Mouse (Mus musculus) embryonic facial prominence, embryonic 10.5 days (tissue): ENCODE measurements around the gene Larp6. TPM values are rescaled to one million over a fixed set of nuclear protein-coding genes. Genes with fewer than 3 reads are reported as not detected.

Source experiments
- DNase-seq: peaks from one replicate; pipeline ENCODE4 v3.0.0-alpha.2; 2017; ENCODE audit warnings: low spot score
- H3K27ac ChIP-seq: fragments of 300-500 bp; sonication (generic); replicated peaks from 2 replicates; pipeline ENCODE4 v1.5.1; 2016; ENCODE audit warnings: mild to moderate bottlenecking
- H3K27me3 ChIP-seq: fragments of 300-500 bp; sonication (generic); replicated peaks from 2 replicates; pipeline ENCODE4 v1.6.1; 2016; ENCODE audit warnings: low read depth, mild to moderate bottlenecking; ENCODE audit not compliant: poor library complexity, severe bottlenecking
- H3K36me3 ChIP-seq: fragments of 300-500 bp; sonication (generic); replicated peaks from 2 replicates; pipeline ENCODE4 v1.6.1; 2016; ENCODE audit warnings: mild to moderate bottlenecking, moderate library complexity
- H3K4me1 ChIP-seq: fragments of 300-500 bp; sonication (generic); 2 replicates; pipeline ENCODE4 v1.6.1; 2016
- H3K4me3 ChIP-seq: fragments of 300-500 bp; sonication (generic); 2 replicates; pipeline ENCODE4 v1.5.1; 2016; ENCODE audit warnings: mild to moderate bottlenecking, moderate library complexity
- H3K9me3 ChIP-seq: fragments of 300-500 bp; sonication (generic); 2 replicates; pipeline ENCODE4 v1.6.1; 2016; ENCODE audit warnings: mild to moderate bottlenecking
- WGBS: fragments of 180-500 bp; shearing (Covaris S2); methylation state at CpG from one replicate; pipeline ENCODE4 v1.1.7; 2016; 5-methylcytosine and 5-hydroxymethylcytosine counted together
- polyA plus RNA-seq: library from polyadenylated mRNA; unstranded; fragments of >200 nt; fragmentation: Nextera tagmentation; extraction: Ambion mirVana; gene quantifications from 2 replicates; pipeline ENCODE4 v1.2.1, GENCODE M21; 2016

Larp6 gene
- polyA plus RNA-seq, 1 experiment from 2014 or later, result 0.72 TPM

DNA sequence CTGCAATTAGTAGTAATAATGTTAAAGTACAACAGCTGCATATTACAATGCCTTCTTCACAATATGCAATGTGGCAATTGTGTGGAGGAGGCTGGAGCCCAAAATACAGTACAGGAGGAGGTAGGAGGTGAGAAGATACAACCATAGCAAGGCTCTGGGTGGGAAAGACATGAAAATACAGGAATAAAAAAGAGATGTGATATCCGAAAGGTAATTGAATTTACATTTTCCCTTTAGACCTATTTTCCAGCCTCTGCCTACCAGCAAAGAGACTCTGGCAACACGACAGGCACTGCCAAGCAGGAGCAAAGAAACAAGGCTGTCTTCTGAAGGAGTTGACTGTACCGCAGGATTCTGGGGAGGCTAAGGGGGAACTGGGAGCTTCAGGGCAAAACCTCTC is 6.9 kb downstream of the Larp6 start:
- Histone ChIP-seq H3K27ac (no peak overlapping the region), H3K9me3 (no peaks in the 10 kb centered on the region), H3K27me3 (peaks cover 13% of the 10 kb centered on the region), H3K36me3 (no peaks in the 10 kb centered on the region), H3K4me3 (no peak overlapping the region), H3K4me1 (0 out of 2 replicates have a peak, but pooled peaks cover 2% of the 10 kb centered on the region)
- WGBS, result 83% methylated on average over 3 of the region's 3 CpGs
- no peak for DNase-seq

- H3K27me3 ChIP-seq, result peaks cover 4% of the 10 kb centered on the region; the same call in 1 of the 2 replicates
- no peak overlapping the region for H3K4me3 ChIP-seq
- 89% methylated on average over 7 of the region's 7 CpGs for WGBS
- H3K27ac ChIP-seq, result no peak overlapping the region
- H3K36me3 ChIP-seq, result no peaks in the 10 kb centered on the region
- peaks cover 2% of the 10 kb centered on the region; the same call in 1 of the 2 replicates for H3K9me3 ChIP-seq
- H3K4me1 ChIP-seq, result no peaks in the 10 kb centered on the region
- DNase-seq, result no peak
Observed at GRCm38 (mm10) chr9:60724968-60725367, 12.2 kb downstream of the Larp6 start.

- Histone ChIP-seq H3K9me3 (no peaks in the 10 kb centered on the region), H3K27me3 (no peaks in the 10 kb centered on the region), H3K27ac (no peak overlapping the region), H3K4me3 (no peak overlapping the region), H3K36me3 (peaks cover 7% of the 10 kb centered on the region; the same call in 1 of the 2 replicates), H3K4me1 (no peaks in the 10 kb centered on the region)
- no peak for DNase-seq
- WGBS, result 99% methylated on average over 2 of the region's 2 CpGs
Observed at GRCm38 (mm10) chr9:60734321-60734720, 21.5 kb downstream of the Larp6 start.

DNA sequence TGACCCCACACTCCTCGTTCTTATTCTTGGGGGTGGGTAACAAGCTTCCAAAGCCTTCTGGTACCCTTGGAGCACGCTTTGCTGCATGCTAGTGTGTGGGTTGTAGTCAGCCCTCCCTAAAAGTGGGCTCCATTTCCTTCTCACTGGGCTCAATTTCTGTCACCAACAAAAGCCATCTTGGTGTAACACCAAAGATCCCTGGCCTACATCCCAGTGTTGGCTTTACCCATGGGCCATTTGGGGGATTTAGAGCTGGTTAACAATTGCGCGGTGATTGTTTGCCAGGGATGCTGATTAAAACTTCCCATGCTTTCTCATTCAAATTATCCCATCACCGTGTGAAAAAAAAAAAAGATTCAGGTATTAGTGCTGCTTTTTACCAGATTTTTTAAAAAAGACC is 26.3 kb downstream of the Larp6 start:
- Histone ChIP-seq H3K36me3 (peaks cover 7% of the 10 kb centered on the region; the same call in 1 of the 2 replicates), H3K9me3 (no peaks in the 10 kb centered on the region), H3K4me1 (peaks cover 25% of the 10 kb centered on the region), H3K27me3 (no peaks in the 10 kb centered on the region), H3K4me3 (no peak overlapping the region), H3K27ac (no peak overlapping the region)
- WGBS, result 94% methylated on average over 5 of the region's 5 CpGs
- DNase-seq, result no peak

GRCm38 (mm10) chr9:60741436-60741835 is 28.6 kb downstream of the Larp6 start:
- H3K27ac ChIP-seq, result no peak overlapping the region
- peaks cover 25% of the 10 kb centered on the region for H3K4me1 ChIP-seq
- 70% methylated on average over 10 of the region's 10 CpGs for WGBS
- H3K27me3 ChIP-seq, result 0 out of 2 replicates have a peak, but pooled peaks cover 11% of the 10 kb centered on the region
- no peaks in the 10 kb centered on the region for H3K9me3 ChIP-seq
- H3K4me3 ChIP-seq, result no peak overlapping the region
- H3K36me3 ChIP-seq, result peaks cover 7% of the 10 kb centered on the region; the same call in 1 of the 2 replicates
- DNase-seq, result no peak

DNA sequence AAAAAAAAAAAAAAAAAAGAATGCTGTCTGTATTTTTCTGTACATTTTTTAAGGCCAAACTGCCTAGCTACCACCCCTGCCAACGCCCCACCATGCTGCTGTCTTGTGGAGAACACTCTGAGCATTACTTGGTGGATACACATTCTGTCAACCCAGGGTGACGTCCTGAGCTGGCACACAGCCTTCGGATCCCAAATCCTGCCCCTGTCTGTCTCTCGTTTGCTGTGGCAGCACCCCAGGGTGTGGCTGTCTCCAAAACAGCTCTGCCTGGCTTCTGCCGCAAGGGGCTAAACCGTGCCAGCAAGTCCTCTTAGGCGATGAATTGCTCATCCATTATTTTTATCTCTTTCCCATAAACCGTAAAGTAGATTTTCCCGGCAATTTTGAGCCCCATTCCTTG is 29.7 kb downstream of the Larp6 start:
- Histone ChIP-seq H3K36me3 (peaks cover 3% of the 10 kb centered on the region; the same call in 1 of the 2 replicates), H3K27me3 (0 out of 2 replicates have a peak, but pooled peaks cover 11% of the 10 kb centered on the region), H3K4me3 (no peak overlapping the region), H3K9me3 (no peaks in the 10 kb centered on the region), H3K4me1 (peaks cover 25% of the 10 kb centered on the region), H3K27ac (no peak overlapping the region)
- no peak for DNase-seq
- WGBS, result 80% methylated on average over 9 of the region's 9 CpGs

DNA sequence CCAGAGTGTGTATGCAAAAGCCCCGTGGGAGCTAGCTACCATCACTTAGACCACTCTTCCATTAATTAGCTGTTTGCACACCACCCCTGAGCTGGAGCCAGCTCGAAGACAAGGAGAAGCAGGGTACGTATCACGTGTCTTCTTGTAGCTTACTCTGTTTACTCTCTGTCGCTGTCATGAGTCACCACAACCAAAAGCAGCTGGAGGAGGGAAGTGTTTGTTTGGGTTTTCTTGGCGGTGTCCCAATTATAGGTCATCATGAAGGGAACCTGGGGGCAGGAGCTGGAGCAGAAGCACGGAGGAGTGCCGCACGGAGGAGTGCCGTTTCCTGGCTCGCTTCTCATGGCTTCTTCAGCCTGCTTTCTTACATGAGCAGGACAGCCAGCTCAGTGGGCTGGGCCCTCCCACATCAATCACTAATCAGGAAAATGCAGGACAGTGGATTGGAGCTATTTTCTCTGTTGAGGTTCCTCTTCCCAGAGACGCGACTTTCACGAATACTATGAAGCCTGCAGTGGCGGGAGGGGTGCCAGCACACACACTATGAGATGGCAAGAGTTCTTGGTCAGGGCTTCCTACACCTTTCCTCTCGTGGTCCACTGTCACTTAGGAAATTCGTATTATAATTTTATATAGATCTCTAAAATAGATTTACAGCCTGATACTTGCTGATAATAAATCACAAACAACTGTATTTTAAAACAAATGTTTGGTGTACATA is 30.6 kb downstream of the Larp6 start:
- 58% methylated on average over 17 of the region's 17 CpGs for WGBS

DNA sequence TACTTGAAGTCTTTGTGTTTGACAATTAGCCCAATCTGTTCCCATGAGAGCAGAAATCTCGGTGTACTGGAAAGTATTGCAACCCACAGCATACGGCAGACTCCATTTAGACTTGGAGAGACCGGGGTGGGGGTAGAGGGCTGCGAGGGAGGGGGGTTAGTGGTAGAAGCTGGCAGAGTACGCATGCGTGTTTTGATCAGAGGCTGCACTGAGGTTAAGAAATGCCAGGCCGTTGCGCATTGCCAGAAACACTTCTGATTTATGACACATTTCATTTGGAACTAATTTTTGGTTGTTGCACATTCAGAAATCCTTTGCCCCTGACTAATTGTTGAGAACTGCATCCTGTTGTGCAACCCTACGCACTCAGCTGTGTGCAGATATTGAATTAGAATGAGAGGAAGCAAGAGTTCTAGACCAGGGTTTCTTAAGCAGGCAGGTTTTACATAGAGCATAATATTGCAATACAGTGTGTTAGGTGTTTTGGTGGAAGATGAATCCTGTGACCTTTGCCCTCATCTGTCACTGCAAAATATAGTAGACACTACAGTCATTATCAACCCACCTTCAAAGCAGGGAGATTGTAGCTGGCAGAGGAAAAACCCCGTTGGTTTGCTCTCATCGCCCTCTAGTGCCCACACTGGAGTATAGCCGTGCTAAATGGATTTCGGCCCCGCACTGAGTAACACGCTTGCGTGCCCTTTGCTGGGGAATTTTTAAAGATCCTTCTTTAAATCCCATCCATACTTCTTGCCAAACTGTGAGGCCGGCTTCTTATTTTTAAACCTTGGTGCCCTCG is 31.6 kb downstream of the Larp6 start:
- 50% methylated on average over 18 of the region's 18 CpGs for WGBS
- Histone ChIP-seq H3K27me3 (0 out of 2 replicates have a peak, but pooled peaks cover 11% of the 10 kb centered on the region), H3K36me3 (no peaks in the 10 kb centered on the region), H3K27ac (no peak overlapping the region), H3K4me3 (no peak overlapping the region), H3K4me1 (peaks cover 25% of the 10 kb centered on the region), H3K9me3 (0 out of 2 replicates have a peak, but pooled peaks cover 2% of the 10 kb centered on the region)
- peak; percentile 62 for DNase-seq

More for the DNA sequence above, 30.6 kb downstream of the Larp6 start:
- H3K27ac ChIP-seq, result no peak overlapping the region
- peak overlapping the region; percentile 25; the same call in 1 of the 2 replicates for H3K4me3 ChIP-seq
- no peaks in the 10 kb centered on the region for H3K9me3 ChIP-seq
- H3K36me3 ChIP-seq, result no peaks in the 10 kb centered on the region
- H3K27me3 ChIP-seq, result 0 out of 2 replicates have a peak, but pooled peaks cover 11% of the 10 kb centered on the region
- peaks cover 25% of the 10 kb centered on the region for H3K4me1 ChIP-seq
- peak; percentile 10 for DNase-seq

DNA sequence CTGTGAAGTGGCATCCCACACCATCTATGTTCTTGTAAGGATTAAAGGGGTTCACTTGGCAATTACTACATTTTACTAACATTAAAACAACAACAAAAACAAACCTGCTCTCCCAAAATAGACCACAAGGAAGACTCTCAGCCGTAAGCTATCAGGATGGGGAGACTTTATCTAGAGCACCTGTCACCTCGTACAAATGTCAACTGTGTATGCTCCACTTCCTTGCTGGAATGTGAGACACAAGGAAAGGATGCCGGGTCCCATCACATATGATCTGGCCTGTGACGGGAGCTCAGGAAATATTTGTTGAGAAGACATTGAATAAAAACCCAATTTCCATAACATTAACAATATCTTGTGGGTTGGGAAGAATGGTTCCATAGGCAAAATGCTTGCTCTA is 32.2 kb downstream of the Larp6 start:
- 0 out of 2 replicates have a peak, but pooled peaks cover 11% of the 10 kb centered on the region for H3K27me3 ChIP-seq
- no peak overlapping the region for H3K27ac ChIP-seq
- no peak for DNase-seq
- no peaks in the 10 kb centered on the region for H3K36me3 ChIP-seq
- 56% methylated on average over 4 of the region's 4 CpGs for WGBS
- H3K9me3 ChIP-seq, result 0 out of 2 replicates have a peak, but pooled peaks cover 2% of the 10 kb centered on the region
- H3K4me1 ChIP-seq, result peaks cover 25% of the 10 kb centered on the region
- no peak overlapping the region for H3K4me3 ChIP-seq

- 59% methylated on average over 6 of the region's 6 CpGs for WGBS
- no peaks in the 10 kb centered on the region for H3K36me3 ChIP-seq
- no peak overlapping the region for H3K4me3 ChIP-seq
- 0 out of 2 replicates have a peak, but pooled peaks cover 2% of the 10 kb centered on the region for H3K9me3 ChIP-seq
- DNase-seq, result no peak
- H3K27ac ChIP-seq, result no peak overlapping the region
- H3K27me3 ChIP-seq, result 0 out of 2 replicates have a peak, but pooled peaks cover 11% of the 10 kb centered on the region
- H3K4me1 ChIP-seq, result peaks cover 13% of the 10 kb centered on the region
Observed at GRCm38 (mm10) chr9:60746561-60746960, 33.8 kb downstream of the Larp6 start.

GRCm38 (mm10) chr9:60747672-60748071 is 34.9 kb downstream of the Larp6 start:
- H3K9me3 ChIP-seq, result 0 out of 2 replicates have a peak, but pooled peaks cover 2% of the 10 kb centered on the region
- no peaks in the 10 kb centered on the region for H3K36me3 ChIP-seq
- no peak for DNase-seq
- 89% methylated on average over 5 of the region's 5 CpGs for WGBS
- peaks cover 10% of the 10 kb centered on the region for H3K4me1 ChIP-seq
- no peak overlapping the region for H3K27ac ChIP-seq
- H3K4me3 ChIP-seq, result no peak overlapping the region
- H3K27me3 ChIP-seq, result 0 out of 2 replicates have a peak, but pooled peaks cover 11% of the 10 kb centered on the region

DNA sequence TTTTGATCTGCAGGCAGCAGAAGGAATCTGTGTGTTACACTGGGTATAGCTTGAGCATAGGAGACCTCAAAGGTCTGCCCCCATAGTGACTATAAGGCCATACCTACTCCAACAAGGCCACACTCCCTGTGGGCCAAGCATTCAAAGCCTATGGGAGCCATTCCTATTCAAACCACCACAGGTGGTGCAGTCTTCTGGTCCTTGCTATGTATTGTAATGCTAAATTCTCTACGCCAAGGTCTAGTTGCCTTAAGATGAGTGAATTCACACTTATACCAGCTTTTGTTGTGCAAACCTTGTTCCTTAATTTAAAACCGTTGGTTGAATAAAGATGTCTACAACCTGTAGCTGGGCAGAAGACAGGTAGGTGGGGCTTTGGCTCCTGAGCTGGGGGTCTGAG is 35.4 kb downstream of the Larp6 start:
- Histone ChIP-seq H3K9me3 (0 out of 2 replicates have a peak, but pooled peaks cover 2% of the 10 kb centered on the region), H3K27ac (no peak overlapping the region), H3K4me1 (peaks cover 4% of the 10 kb centered on the region), H3K4me3 (no peak overlapping the region), H3K36me3 (no peaks in the 10 kb centered on the region), H3K27me3 (0 out of 2 replicates have a peak, but pooled peaks cover 11% of the 10 kb centered on the region)
- WGBS, result 87% methylated on average over 2 of the region's 2 CpGs
- no peak for DNase-seq
